Mouse (Mus musculus): ENCODE results near the gene Fbxl7.

The Fbxl7 gene

DNA sequence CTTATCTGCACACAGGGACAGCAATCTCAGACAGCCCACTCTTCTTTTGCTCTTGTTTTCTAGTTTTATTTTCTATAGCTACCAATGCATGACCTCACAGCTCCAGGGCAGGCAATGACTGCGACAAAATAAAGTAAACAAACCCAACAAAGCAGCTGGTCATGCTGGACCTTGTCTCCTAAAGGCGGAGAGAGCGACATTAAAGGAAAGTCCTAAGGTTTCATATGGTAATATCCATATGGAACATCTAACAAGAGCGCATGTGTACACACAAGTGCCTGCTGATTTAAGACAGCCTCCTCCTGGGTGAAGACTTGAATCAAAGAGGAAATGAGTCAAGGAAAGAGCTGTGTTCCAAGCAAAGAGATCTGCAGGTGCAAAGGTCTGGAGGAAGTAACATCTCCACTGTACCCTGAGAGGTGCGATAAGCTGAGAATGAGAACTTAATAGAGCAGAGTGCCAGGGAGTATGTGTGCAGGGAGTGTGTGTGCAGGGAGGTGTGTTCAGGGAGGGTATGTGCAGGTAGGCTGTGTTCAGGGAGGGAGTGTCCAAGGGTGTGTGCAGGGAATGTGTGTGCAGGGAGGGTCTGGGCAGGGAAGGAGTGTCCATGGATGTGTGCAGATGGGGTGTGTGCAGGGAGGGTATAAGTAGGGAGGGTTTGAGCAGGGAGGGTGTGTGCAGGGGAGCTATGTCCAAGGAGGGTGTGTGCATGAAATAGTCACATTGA lies 193.3 kb downstream of the Fbxl7 start:
- DNase-seq (ENCODE audit: extremely low spot score, low spot score) = no peak

- DNase-seq (ENCODE audit: extremely low spot score, low spot score) = no peak
Measured at GRCm38 (mm10) chr15:26693075-26693474, 202.3 kb downstream of the Fbxl7 start.

GRCm38 (mm10) chr15:26688472-26689104 lies 206.8 kb downstream of the Fbxl7 start:
- no peak for DNase-seq (ENCODE audit: extremely low spot score, low spot score)

DNA sequence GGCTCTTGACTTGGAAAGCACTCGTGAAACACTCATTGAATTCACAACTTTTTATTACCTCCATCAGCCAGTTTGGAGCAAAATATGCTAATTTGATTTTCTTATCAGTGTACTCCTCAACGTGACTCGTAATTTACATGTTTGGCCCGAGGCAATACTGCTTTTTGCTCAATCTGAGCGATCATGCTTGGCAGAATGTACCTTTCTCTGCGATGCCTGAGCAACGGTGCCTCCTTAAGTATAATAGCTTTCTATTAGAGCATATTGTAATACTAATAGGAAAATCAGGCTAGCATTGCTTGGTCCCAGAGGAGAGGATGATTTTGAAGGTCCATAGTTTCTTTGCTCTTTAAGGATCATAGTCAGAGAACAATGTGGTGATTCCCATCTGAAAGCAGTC lies 207.7 kb downstream of the Fbxl7 start:
- no peak for DNase-seq (ENCODE audit: extremely low spot score, low spot score)

DNA sequence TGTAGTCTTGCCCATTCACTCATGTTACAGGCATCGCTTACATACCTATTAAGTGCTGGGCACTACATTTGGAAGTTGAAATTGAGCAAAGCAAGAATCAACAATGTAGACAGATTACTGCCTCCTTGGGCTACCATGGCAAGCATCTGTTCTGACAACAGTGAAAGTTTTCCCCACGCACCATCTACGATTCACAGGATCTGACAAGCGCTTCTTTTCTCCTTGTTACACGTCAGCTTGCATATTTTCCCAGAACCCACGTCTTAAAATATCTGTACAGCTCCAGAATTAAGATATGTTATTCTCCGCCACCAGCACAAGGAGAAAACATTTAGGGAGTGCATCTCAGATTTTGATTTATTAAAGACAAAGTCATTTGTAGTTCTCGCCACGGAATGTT lies 213.1 kb downstream of the Fbxl7 start:
- DNase-seq (ENCODE audit: extremely low spot score, low spot score) = no peak

GRCm38 (mm10) chr15:26673239-26673859 lies 222.0 kb downstream of the Fbxl7 start:
- no peak for DNase-seq (ENCODE audit: extremely low spot score, low spot score)

DNA sequence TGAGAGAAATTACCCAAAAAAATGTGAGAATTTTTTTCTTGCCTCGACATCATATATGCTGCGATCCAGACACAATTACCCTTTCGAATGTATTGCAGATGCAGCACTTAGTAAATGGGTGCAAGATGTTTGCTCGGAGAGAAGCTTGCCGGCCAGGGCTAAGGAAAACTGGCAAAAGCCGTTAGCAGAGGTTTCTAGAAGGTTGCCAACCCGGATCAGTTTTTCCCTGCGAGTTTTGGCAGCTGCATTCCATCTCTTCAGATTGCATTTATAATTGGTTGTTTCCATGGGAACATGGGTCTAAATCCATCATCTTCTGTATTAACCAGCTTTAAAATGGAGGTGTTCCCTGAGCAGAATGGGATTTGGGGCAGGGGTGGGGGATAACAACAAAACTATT lies 240.4 kb downstream of the Fbxl7 start:
- no peak for DNase-seq (ENCODE audit: extremely low spot score, low spot score)

GRCm38 (mm10) chr15:26642563-26642962 lies 252.8 kb downstream of the Fbxl7 start:
- DNase-seq (ENCODE audit: extremely low spot score, low spot score) = no peak

DNA sequence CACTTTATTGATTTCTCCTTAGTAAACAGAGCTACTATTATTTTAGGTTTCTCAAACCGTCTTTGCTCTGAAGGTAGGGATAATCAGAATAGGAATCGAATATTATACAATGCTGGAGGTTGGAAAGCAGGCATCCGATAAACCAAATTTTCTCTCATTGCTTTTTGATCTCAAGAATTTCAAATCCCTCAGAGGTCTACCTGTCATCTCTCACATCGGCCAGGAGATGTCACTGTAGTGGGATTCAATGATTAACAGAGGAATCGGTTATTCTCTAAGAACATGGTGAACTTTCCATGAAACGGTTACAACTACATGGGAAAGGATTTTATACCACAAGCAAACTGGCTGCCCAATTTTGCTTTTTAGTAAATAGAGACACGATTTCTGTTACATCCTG lies 255.7 kb downstream of the Fbxl7 start:
- DNase-seq (ENCODE audit: extremely low spot score, low spot score) = no peak

- no peak for DNase-seq (ENCODE audit: extremely low spot score, low spot score)
Measured at GRCm38 (mm10) chr15:26635591-26635990, 259.8 kb downstream of the Fbxl7 start.

DNA sequence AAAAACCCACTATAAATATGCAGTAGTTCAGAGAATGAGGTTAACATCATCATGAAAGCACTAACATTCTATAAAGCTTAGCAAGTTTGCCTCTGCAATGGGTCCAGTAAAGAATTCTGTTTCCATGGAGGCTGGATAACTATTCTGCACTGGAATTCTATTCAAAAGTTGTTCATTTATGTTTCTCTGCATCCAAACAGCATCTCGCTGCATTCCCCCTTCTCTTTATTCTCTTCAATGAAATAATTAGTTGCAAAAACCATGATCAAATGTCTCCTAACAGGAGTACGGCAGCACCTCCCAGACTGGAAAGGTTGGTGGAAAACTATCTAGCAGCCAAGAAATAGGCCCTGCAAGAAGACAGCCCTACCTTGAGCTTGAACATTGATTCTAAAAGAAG lies 267.2 kb downstream of the Fbxl7 start:
- no peak for DNase-seq (ENCODE audit: extremely low spot score, low spot score)

- DNase-seq (ENCODE audit: extremely low spot score, low spot score) = no peak
Measured at GRCm38 (mm10) chr15:26623242-26623641, 272.1 kb downstream of the Fbxl7 start.

DNA sequence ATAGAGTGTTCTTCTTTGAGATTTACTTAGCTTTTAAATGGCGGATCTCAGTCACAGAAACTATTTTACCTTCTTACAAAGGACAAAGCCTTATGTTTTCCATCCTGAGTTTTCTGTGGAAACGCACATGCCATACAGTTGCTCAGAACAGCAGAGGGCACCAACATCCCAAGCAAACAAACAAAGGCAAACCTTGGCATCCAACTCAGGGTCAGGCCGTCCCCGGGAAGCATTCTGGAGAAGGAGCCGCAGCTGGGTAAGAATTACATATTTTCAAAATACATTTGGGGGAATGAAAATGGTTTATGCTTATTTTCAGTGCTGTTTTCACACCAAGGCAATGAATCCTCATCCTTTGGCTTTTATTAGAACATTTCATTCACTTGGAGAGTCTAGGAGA lies 275.1 kb downstream of the Fbxl7 start:
- DNase-seq (ENCODE audit: extremely low spot score, low spot score) = no peak

DNA sequence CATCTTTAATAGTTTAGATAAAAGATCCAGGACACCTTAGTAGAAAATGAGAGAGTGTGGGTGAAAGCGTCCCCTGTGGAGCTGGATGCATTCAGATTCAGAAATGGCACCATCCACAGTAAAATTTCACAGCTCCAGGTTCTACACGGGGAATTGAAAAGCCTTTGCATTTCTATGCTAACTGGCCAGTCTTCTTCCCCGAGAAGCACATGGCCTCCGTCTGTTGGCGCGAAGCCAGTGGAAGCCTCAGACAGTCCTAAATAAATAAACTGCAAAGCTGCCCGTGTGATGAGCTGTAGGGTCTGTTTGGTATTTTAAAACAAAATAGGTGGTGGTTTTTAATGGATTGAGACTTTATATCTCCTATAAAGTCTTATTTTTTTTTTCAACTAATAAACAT lies 276.2 kb downstream of the Fbxl7 start:
- no peak for DNase-seq (ENCODE audit: extremely low spot score, low spot score)

DNA sequence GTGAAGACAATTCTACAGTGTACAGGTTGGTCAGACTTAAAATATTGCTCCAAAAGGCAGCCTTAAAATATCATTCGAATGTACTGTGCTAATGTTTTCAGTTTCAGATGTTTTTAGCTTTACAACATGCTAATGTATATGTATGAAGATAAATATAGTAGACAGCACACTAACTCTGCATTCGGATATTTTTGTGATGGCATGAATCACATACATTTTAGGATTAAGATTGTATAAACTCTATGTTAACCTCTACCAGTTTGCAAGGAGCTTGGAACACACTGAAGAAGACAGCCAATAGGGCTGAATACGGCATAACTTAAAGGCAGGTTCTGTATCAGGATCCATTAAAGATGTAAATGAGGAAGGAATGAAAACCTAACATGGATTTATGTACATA lies 299.1 kb downstream of the Fbxl7 start:
- DNase-seq (ENCODE audit: extremely low spot score, low spot score) = no peak

- no peak for DNase-seq (ENCODE audit: extremely low spot score, low spot score)
Measured at GRCm38 (mm10) chr15:26579947-26580709, 315.3 kb downstream of the Fbxl7 start.

GRCm38 (mm10) chr15:26578500-26578899 lies 316.9 kb downstream of the Fbxl7 start:
- no peak for DNase-seq (ENCODE audit: extremely low spot score, low spot score)

DNA sequence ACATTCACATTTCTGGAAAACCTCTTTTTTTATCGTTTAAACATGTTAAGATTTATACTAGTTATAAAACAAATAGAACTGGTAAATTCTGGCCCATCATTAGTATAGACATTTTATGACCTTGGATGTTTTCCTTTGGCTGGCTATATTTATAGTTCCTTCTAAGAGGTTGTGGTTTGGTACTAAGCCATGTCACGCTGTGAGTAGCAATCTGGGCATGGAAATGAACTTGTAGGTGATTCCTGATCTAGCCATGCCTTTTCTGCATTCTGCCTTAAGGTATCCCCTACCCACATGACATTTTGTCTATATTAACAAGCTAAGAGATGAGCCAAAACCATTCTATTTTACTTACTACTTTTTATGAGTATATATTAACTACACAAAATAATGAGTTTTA lies 329.3 kb downstream of the Fbxl7 start:
- no peak for DNase-seq (ENCODE audit: extremely low spot score, low spot score)

DNA sequence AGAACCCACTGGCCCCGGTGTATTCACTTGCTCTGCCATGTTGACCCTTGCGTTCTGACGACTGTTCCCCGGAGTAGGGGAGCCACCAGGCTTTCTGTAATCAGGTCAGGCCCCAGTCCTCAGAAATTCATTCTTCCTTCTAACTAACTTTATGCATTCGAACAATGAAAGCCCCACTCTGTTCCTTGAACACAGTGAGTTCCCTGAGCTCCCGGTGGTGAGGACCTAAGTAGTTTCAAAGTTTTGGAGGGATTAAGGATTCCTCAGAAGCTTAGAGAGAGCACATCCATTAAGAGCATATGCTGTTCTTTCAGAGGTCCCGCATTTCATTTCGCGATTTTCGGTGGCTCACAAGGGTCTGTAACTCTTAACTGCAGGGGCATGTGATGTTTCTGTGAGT lies 341.8 kb downstream of the Fbxl7 start:
- no peak for DNase-seq (ENCODE audit: extremely low spot score, low spot score)

DNA sequence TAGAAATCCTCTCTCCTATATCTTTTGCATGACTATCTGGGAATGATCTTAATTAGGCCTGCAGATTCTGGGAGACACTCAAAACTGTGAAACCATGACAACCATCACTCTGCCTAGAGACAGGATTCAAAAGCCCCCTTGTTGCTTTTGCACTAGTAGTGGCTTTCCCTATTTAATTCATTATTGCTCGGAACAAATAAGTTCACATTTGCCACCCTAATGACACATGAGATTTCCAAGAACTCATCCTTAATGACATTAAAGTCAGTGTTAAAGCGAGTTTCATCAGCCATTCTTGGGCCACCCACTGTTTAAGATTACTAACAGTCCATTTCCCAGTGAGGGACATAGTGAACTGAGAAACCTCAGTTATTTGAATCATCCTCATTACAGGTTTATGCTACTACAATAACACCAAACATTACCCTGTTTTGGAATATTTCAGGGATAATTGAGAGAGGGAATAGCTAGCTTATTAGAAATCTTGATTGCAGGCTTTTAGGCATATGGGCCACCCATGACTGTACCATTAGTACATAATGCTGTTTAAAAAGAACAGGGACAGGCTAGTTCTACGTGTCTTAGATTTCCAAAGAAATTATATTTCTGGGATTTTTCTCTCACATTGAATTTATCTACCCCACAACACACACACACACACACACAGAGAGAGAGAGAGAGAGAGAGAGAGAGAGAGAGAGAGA lies 361.2 kb downstream of the Fbxl7 start:
- DNase-seq (ENCODE audit: extremely low spot score, low spot score) = no peak

GRCm38 (mm10) chr15:26519220-26519631 lies 376.2 kb downstream of the Fbxl7 start:
- no peak for DNase-seq (ENCODE audit: extremely low spot score, low spot score)
